ENCODE assay signal across 28 mouse cellular contexts in genomic region chr1:157153781-157154180, GRCm38 (mm10). TPM values are rescaled to one million over a fixed set of nuclear protein-coding genes. Genes with fewer than 3 reads are reported as not detected.
A peak's percentile ranks its signal among the peaks of the same experiment; 100 is the strongest.
DNase-seq lines count a peak whose midpoint lies in the region; ATAC-seq lines count a peak whose summit lies in the region.
"Had no signal": no experiment of that assay in that cellular context is flagged by ENCODE, and none has a peak within 500 bp of the region (broad histone marks: within the 10 kb centered on the region; RNA-seq: fewer than 3 reads in every experiment).

No protein-coding gene starts in this region.

- no peak overlapping the region for H3K27ac ChIP-seq in embryonic facial prominence, embryonic 14.5 days (replicated peaks; ENCODE audit: low read depth, low read length)
- no peak overlapping the region for H3K27ac ChIP-seq in embryonic facial prominence, embryonic 10.5 days (replicated peaks)
- H3K27ac ChIP-seq in forebrain, embryonic 16.5 days (ENCODE audit: low read length): no peak overlapping the region
- H3K27ac ChIP-seq in forebrain, embryonic 11.5 days (ENCODE audit: low read depth, low read length): no peak overlapping the region
- peak overlapping the region; percentile 76 for H3K27ac ChIP-seq in midbrain, embryonic 10.5 days (replicated peaks)
- H3K27ac ChIP-seq in midbrain, embryonic 13.5 days: no peak overlapping the region
- H3K27ac ChIP-seq: embryonic facial prominence, embryonic 13.5 days; gastrocnemius, adult 2 months; intestine, embryonic 15.5 days had no signal

- no peaks in the 10 kb centered on the region for H3K27me3 ChIP-seq in embryonic facial prominence, embryonic 14.5 days (replicated peaks; ENCODE audit: control insufficient read depth, insufficient read depth, low read length)
- no peaks in the 10 kb centered on the region for H3K27me3 ChIP-seq in embryonic facial prominence, embryonic 10.5 days (replicated peaks; ENCODE audit: low read depth, poor library complexity, severe bottlenecking)
- no peaks in the 10 kb centered on the region for H3K27me3 ChIP-seq in forebrain, embryonic 16.5 days (replicated peaks; ENCODE audit: control insufficient read depth, insufficient read depth, low read length)
- H3K27me3 ChIP-seq in forebrain, embryonic 11.5 days (ENCODE audit: control insufficient read depth, insufficient read depth, low read length): no peaks in the 10 kb centered on the region
- no peaks in the 10 kb centered on the region for H3K27me3 ChIP-seq in midbrain, embryonic 10.5 days (ENCODE audit: low read depth, poor library complexity, severe bottlenecking)
- no peaks in the 10 kb centered on the region for H3K27me3 ChIP-seq in midbrain, embryonic 13.5 days
- H3K27me3 ChIP-seq: embryonic facial prominence, embryonic 13.5 days; heart, embryonic 12.5 days; hindbrain, embryonic 12.5 days; intestine, embryonic 15.5 days; Patski had no signal

- no peak overlapping the region for H3K4me3 ChIP-seq in embryonic facial prominence, embryonic 14.5 days (ENCODE audit: low read depth, low read length)
- H3K4me3 ChIP-seq in embryonic facial prominence, embryonic 10.5 days: no peak overlapping the region
- no peak overlapping the region for H3K4me3 ChIP-seq in forebrain, embryonic 16.5 days (replicated peaks; ENCODE audit: low read length)
- H3K4me3 ChIP-seq in forebrain, embryonic 11.5 days (ENCODE audit: low read depth, low read length): no peak overlapping the region
- no peak overlapping the region for H3K4me3 ChIP-seq in midbrain, embryonic 10.5 days
- H3K4me3 ChIP-seq in midbrain, embryonic 13.5 days (replicated peaks): no peak overlapping the region
- H3K4me3 ChIP-seq: embryonic facial prominence, embryonic 13.5 days; gastrocnemius, adult 2 months; heart, embryonic 12.5 days; hindbrain, embryonic 12.5 days; intestine, embryonic 15.5 days had no signal

- no peaks in the 10 kb centered on the region for H3K4me1 ChIP-seq in embryonic facial prominence, embryonic 14.5 days (ENCODE audit: control insufficient read depth, insufficient read depth, low read length)
- H3K4me1 ChIP-seq in embryonic facial prominence, embryonic 10.5 days: 0 out of 2 replicates have a peak, but pooled peaks cover 6% of the 10 kb centered on the region
- peaks cover 6% of the 10 kb centered on the region; the same call in 1 of the 2 replicates for H3K4me1 ChIP-seq in forebrain, embryonic 16.5 days (replicated peaks; ENCODE audit: control insufficient read depth, insufficient read depth, low read length)
- peaks cover 3% of the 10 kb centered on the region; the same call in 1 of the 2 replicates for H3K4me1 ChIP-seq in forebrain, embryonic 11.5 days (replicated peaks; ENCODE audit: control insufficient read depth, insufficient read depth, low read length)
- H3K4me1 ChIP-seq in midbrain, embryonic 10.5 days: peaks cover 22% of the 10 kb centered on the region
- peaks cover 17% of the 10 kb centered on the region for H3K4me1 ChIP-seq in midbrain, embryonic 13.5 days (replicated peaks)
- H3K4me1 ChIP-seq: embryonic facial prominence, embryonic 13.5 days; heart, embryonic 12.5 days; hindbrain, embryonic 12.5 days; intestine, embryonic 15.5 days had no signal

- H3K9me3 ChIP-seq in embryonic facial prominence, embryonic 14.5 days (ENCODE audit: control insufficient read depth, low read length): no peaks in the 10 kb centered on the region
- H3K9me3 ChIP-seq in embryonic facial prominence, embryonic 10.5 days: no peaks in the 10 kb centered on the region
- H3K9me3 ChIP-seq in forebrain, embryonic 16.5 days (ENCODE audit: control insufficient read depth, low read length): no peaks in the 10 kb centered on the region
- no peaks in the 10 kb centered on the region for H3K9me3 ChIP-seq in forebrain, embryonic 11.5 days (ENCODE audit: control insufficient read depth, low read length)
- H3K9me3 ChIP-seq in midbrain, embryonic 10.5 days (replicated peaks): no peaks in the 10 kb centered on the region
- no peaks in the 10 kb centered on the region for H3K9me3 ChIP-seq in midbrain, embryonic 13.5 days
- H3K9me3 ChIP-seq: embryonic facial prominence, embryonic 13.5 days; heart, embryonic 12.5 days; hindbrain, embryonic 12.5 days; intestine, embryonic 15.5 days had no signal

- peaks cover 13% of the 10 kb centered on the region for H3K36me3 ChIP-seq in embryonic facial prominence, embryonic 14.5 days (ENCODE audit: control insufficient read depth, insufficient read depth, low read length)
- peaks cover 14% of the 10 kb centered on the region for H3K36me3 ChIP-seq in embryonic facial prominence, embryonic 10.5 days (replicated peaks)
- H3K36me3 ChIP-seq in forebrain, embryonic 16.5 days (ENCODE audit: control insufficient read depth, insufficient read depth): peaks cover 10% of the 10 kb centered on the region
- no peaks in the 10 kb centered on the region; the same call in 1 of the 2 replicates for H3K36me3 ChIP-seq in forebrain, embryonic 11.5 days (ENCODE audit: control insufficient read depth, insufficient read depth, low read length)
- peaks cover 25% of the 10 kb centered on the region for H3K36me3 ChIP-seq in midbrain, embryonic 10.5 days
- H3K36me3 ChIP-seq in midbrain, embryonic 13.5 days: peaks cover 27% of the 10 kb centered on the region
- H3K36me3 ChIP-seq: intestine, embryonic 15.5 days had no signal

- H3K9ac ChIP-seq in embryonic facial prominence, embryonic 14.5 days (ENCODE audit: low read depth, low read length): no peak overlapping the region
- H3K9ac ChIP-seq in forebrain, embryonic 16.5 days (replicated peaks; ENCODE audit: low read depth, low read length): no peak overlapping the region
- H3K9ac ChIP-seq in forebrain, embryonic 11.5 days (ENCODE audit: low read length): no peak overlapping the region
- H3K9ac ChIP-seq in midbrain, embryonic 13.5 days (replicated peaks): no peak overlapping the region
- H3K9ac ChIP-seq: embryonic facial prominence, embryonic 13.5 days; heart, embryonic 12.5 days; hindbrain, embryonic 12.5 days; intestine, embryonic 15.5 days had no signal

- ATAC-seq in embryonic facial prominence, embryonic 14.5 days (ENCODE audit: low read depth): no peak
- ATAC-seq in forebrain, embryonic 16.5 days: peak; percentile 57; the same call in 1 of the 2 replicates
- no peak for ATAC-seq in forebrain, embryonic 11.5 days (replicated peaks; ENCODE audit: low FRiP score)
- ATAC-seq in midbrain, embryonic 13.5 days: no peak
- ATAC-seq: activated CD4-positive, CD25-positive, alpha-beta regulatory T cell, adult 4 months; intestine, embryonic 15.5 days; Patski had no signal

- DNase-seq in embryonic facial prominence, embryonic 14.5 days (ENCODE audit: low spot score): peak; percentile 20
- DNase-seq in embryonic facial prominence, embryonic 10.5 days (ENCODE audit: low spot score): no peak
- no peak for DNase-seq in forebrain, embryonic 11.5 days (ENCODE audit: low spot score)
- no peak for DNase-seq in midbrain, embryonic 10.5 days (ENCODE audit: low spot score)
- DNase-seq in mesoderm, embryonic 11.5 days (ENCODE audit: low read depth, low spot score): peak; percentile 7
- no peak for DNase-seq in left cerebral cortex, postnatal 10 days (ENCODE audit: extremely low spot score in 1 of 2, low spot score in 2 of 2)
- DNase-seq: adrenal gland, postnatal 14 days; cerebellum, adult 2 months; cerebellum, postnatal 10 days; embryo, embryonic 11 days; gastrocnemius, adult 2 months; gastrocnemius, postnatal 25 days; kidney, adult 18-20 months had no signal

- intact Hi-C loops in left cerebral cortex, postnatal 10 days (cut with DNase I): no loop called here

- no peak overlapping the region for H3K4me2 ChIP-seq in embryonic facial prominence, embryonic 14.5 days (ENCODE audit: low read depth, low read length)
- H3K4me2 ChIP-seq in forebrain, embryonic 16.5 days (ENCODE audit: low read length): no peak overlapping the region
- no peak overlapping the region for H3K4me2 ChIP-seq in forebrain, embryonic 11.5 days (ENCODE audit: low read depth, low read length, severe bottlenecking)
- H3K4me2 ChIP-seq in midbrain, embryonic 13.5 days (replicated peaks): no peak overlapping the region
- H3K4me2 ChIP-seq: embryonic facial prominence, embryonic 13.5 days; heart, embryonic 12.5 days; hindbrain, embryonic 12.5 days; intestine, embryonic 15.5 days had no signal

RNA-seq across cellular contexts. Expression of gene Tex35, which starts 45.3 kb away (rescaled TPM):
- polyA plus RNA-seq in embryonic facial prominence, embryonic 14.5 days (2014; fragmentation: Nextera tagmentation; extraction: Ambion mirVana): not detected in 2 replicates
- polyA plus RNA-seq in embryonic facial prominence, embryonic 10.5 days (2016; fragmentation: Nextera tagmentation; extraction: Ambion mirVana): not detected in 2 replicates
- not detected in 2 replicates for polyA plus RNA-seq in forebrain, embryonic 16.5 days (2015; fragmentation: Nextera tagmentation; extraction: Ambion mirVana)
- not detected in 2 replicates for polyA plus RNA-seq in forebrain, embryonic 11.5 days (2014; fragmentation: Nextera tagmentation; extraction: Ambion mirVana)
- not detected in 2 replicates for polyA plus RNA-seq in midbrain, embryonic 10.5 days (2016; fragmentation: Nextera tagmentation; extraction: Ambion mirVana)
- polyA plus RNA-seq in midbrain, embryonic 13.5 days (2015; fragmentation: Nextera tagmentation; extraction: Ambion mirVana): not detected in 2 replicates
- total RNA-seq in left cerebral cortex, postnatal 10 days (2021): under 1 TPM in 1 of 2 experiments, not detected in 1; 0.61 TPM
- total RNA-seq: adrenal gland, adult 18-20 months; adrenal gland, postnatal 14 days; gastrocnemius, adult 2 months; gastrocnemius, postnatal 25 days; granulocyte monocyte progenitor cell, adult 5-6 weeks; heart, adult 8-10 months; heart, postnatal 25 days; MEL had no signal
- polyA plus RNA-seq: C2C12; cerebellum, adult 2 months; embryonic facial prominence, embryonic 13.5 days; heart, embryonic 12.5 days; heart, embryonic 16.5 days; hindbrain, embryonic 12.5 days; intestine, embryonic 15.5 days had no signal

Comparison
In these comparisons a context has a peak if more than half of its experiments do, and no peak if none do; other contexts are left out.
1. DNase-seq: peak in embryonic facial prominence, embryonic 14.5 days (single experiment) and mesoderm, embryonic 11.5 days (single experiment); none in embryonic facial prominence, embryonic 10.5 days (single experiment), forebrain, embryonic 11.5 days (single experiment), midbrain, embryonic 10.5 days (single experiment) and left cerebral cortex, postnatal 10 days (0 of 2).